Mouse (Mus musculus): ENCODE data around the gene Nthl1.
"Not testable (repeated sequence)": the region's sequence is repeated elsewhere in the genome, so short reads cannot be mapped to it uniquely, and the experiment has no call there.

Gene Nthl1

DNA sequence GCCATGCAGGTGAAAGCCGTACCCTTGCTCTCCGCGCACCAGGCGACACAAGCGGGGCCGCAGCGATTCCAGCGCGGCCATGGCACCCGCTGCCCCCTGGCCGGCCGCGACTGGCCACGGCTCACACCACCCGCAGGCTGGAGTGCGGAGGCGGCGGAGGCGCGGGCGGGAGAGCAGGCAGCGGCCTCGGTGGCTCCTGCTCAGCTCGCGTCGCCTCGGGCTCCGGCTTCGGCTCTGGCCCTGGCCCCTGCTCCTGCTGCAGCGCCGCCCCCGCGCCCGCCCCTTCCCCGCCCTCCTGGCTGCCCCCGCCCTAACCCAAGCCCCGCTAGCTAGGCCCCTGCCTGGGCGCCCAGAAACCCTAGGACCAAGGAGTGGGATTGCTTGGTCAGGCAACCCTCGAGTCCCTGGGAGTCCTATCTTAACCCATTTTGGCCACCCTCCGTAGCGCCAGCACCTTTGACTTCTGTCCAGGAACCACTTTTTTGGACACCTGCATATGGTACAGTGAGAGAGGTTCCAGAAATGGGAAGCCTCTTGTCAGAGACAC is 17.7 kb downstream of the Nthl1 start, which contains the start of gene Slc9a3r2:
TSS of gene Slc9a3r2 (minus strand) at position 258 of the 547 bp plus-strand sequence.
- peak; percentile 61 for DNase-seq (ENCODE audit: low spot score)

GRCm38 (mm10) chr17:24650766-24651165 is 18.3 kb downstream of the Nthl1 start:
- DNase-seq (ENCODE audit: low spot score): no peak

- no peak for DNase-seq (ENCODE audit: low spot score)
Observed at GRCm38 (mm10) chr17:24651835-24652234, 19.4 kb downstream of the Nthl1 start.

- DNase-seq (ENCODE audit: low spot score): peak; percentile 90
Observed at GRCm38 (mm10) chr17:24653967-24654710, 21.7 kb downstream of the Nthl1 start.

GRCm38 (mm10) chr17:24654969-24655368 is 22.5 kb downstream of the Nthl1 start:
- no peak for DNase-seq (ENCODE audit: low spot score)

GRCm38 (mm10) chr17:24658017-24658758 is 25.7 kb downstream of the Nthl1 start, which contains the start of gene Npw:
Npw (minus strand) TSS chr17:24658457.
- DNase-seq (ENCODE audit: low spot score): no peak

GRCm38 (mm10) chr17:24667011-24667410 is 34.5 kb downstream of the Nthl1 start:
- not testable (repeated sequence) for DNase-seq (ENCODE audit: low spot score)

DNA sequence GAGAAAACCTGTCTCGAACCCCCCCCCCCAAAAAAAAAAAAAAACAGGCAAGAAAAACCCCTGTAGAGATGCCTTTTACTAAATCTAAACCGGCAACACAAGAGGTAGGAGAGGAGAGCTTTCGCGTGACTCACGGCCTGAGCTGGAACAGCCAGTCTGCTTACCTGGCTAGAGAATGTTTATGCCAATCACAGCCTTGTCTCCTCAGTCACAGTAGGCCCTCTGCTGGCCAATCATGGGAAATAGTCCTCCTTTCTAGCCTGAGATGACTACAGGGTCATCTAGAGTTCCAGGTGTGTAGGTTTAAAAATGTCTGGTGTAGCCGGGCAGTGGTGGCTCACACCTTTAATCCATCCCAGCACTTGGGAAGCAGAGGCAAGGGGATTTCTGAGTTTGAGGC is 34.9 kb downstream of the Nthl1 start:
- peak; percentile 90 for DNase-seq (ENCODE audit: low spot score)

- not testable (repeated sequence) for DNase-seq (ENCODE audit: low spot score)
Observed at GRCm38 (mm10) chr17:24669214-24669544, 36.7 kb downstream of the Nthl1 start.

GRCm38 (mm10) chr17:24669545-24670245 is 37.2 kb downstream of the Nthl1 start, which contains the start of gene Zfp598:
Zfp598 (plus strand) TSS chr17:24669687.
- peak; percentile 96 for DNase-seq (ENCODE audit: low spot score)

GRCm38 (mm10) chr17:24670246-24670844 is 37.9 kb downstream of the Nthl1 start:
- DNase-seq (ENCODE audit: low spot score): no peak

DNA sequence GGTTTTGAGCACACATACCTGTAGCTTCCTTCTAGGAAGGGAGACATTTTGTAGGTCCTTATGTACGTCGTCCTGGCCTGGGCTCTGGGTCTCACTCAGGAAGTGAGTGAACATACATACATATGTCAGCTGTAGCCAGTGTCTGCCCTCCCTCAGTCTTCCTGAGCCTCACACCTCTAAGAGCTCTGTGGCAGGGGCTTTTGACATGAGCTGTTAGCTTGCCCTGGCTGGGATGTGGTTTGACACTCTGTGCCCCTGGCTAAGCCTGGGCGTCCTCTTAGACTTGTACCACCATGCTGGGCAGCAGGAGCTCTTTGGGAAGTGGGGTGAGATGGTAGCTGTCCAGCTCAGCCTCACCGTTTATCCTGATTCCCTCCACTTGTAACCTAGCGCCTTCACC is 38.9 kb downstream of the Nthl1 start:
- no peak for DNase-seq (ENCODE audit: low spot score)

GRCm38 (mm10) chr17:24672141-24672540 is 39.7 kb downstream of the Nthl1 start:
- peak; percentile 74 for DNase-seq (ENCODE audit: low spot score)

GRCm38 (mm10) chr17:24674277-24674676 is 41.8 kb downstream of the Nthl1 start:
- no peak for DNase-seq (ENCODE audit: low spot score)

DNA sequence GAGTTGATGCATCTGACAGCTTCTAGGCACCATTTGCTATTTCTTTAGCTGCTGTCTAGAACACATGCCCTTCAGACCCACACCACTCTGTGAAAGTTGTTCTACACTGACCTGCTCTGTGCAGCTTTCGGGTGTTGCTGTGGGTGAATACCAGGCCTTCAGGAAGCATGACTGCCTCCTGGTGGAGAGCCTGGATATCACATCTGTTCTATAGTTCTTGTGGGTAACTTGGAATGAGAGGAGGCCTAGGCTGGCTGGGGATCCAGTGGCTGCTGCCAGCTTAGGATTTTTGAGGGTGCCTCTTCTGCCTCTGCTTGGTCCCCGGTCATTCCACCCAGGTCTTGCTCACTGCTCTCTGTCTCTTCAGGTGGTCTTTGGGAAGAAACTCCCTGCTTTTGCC is 43.7 kb downstream of the Nthl1 start:
- peak; percentile 75 for DNase-seq (ENCODE audit: low spot score)

DNA sequence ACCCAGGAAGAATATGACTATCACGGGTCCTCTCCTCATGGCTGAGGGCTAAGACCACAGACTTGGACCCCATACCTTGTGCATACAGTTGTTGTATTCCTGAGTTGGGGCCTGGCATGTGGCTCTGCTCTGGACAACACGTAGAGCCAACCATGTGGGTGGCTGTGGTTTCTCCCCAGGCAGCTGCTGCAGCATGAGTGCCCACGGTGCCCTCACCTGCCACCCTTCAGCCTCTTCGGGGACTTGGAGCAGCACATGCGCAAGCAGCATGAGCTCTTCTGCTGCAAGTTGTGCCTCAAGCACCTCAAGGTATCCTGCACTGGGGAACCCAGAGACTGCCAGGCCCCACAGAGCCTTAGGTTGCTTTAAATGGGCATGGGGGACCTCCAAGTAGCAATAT is 44.4 kb downstream of the Nthl1 start:
- DNase-seq (ENCODE audit: low spot score): no peak

- DNase-seq (ENCODE audit: low spot score): no peak
Observed at GRCm38 (mm10) chr17:24677500-24678080, 45.1 kb downstream of the Nthl1 start.

DNA sequence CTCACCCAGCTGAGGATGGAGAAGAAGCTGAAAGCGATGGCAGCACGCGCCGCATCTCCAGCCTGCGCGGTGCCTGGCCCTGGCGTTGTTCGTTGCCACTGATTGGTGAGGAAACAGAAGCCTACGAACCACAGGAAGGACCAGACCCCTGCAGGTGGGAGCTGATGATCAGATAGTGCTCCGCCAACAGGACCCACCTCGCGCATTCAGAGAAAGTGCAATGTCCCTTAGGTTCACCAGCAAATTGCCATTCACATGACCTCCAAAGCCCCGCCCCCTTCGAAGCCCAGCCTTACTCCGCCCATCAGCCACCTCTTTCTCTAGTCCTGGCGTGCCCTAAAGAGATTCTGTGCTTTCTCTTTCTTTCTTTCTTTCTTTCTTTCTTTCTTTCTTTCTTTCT is 54.0 kb downstream of the Nthl1 start:
- peak; percentile 60 for DNase-seq (ENCODE audit: low spot score)

- DNase-seq (ENCODE audit: low spot score): peak; percentile 56
Observed at GRCm38 (mm10) chr17:24687146-24687595, 54.7 kb downstream of the Nthl1 start.

GRCm38 (mm10) chr17:24687599-24687998 is 55.1 kb downstream of the Nthl1 start:
- DNase-seq (ENCODE audit: low spot score): no peak
